In the genomic region with DNA sequence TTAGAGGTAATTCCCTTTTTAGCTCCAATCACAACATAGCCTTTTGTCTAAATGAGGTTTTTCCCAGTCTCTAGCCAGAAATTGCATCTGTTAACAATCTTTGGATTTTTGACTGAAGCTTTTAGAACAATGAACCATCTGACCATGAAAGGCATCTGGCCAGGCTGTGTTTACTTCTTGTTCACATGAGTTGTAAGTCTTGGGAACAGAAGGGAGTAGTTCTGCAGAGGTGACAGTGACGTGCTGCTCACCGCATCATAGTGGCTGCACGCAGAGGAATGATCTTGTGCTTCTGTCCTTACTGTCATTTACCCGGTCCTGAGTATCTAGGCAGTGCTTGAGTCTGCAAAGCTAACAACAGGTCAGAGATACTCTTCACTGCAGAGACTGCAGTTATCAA, we compare ENCODE assay signal across 13 mouse cellular contexts.
DNase-seq lines count a peak whose midpoint lies in the region; ATAC-seq lines count a peak whose summit lies in the region.
"Had no signal": no experiment of that assay in that cellular context is flagged by ENCODE, and none has a peak within 500 bp of the region (broad histone marks: within the 10 kb centered on the region; RNA-seq: fewer than 3 reads in every experiment).

No protein-coding gene starts in this region.

- peak overlapping the region; percentile 51; the same call in 1 of the 2 replicates for H3K27ac ChIP-seq in hindbrain, embryonic 10.5 days
- H3K27ac ChIP-seq in hindbrain, embryonic 11.5 days (ENCODE audit: low read depth, low read length), result no peak overlapping the region
- H3K27ac ChIP-seq: limb, embryonic 12.5 days had no signal

- H3K9me3 ChIP-seq in hindbrain, embryonic 10.5 days, result no peaks in the 10 kb centered on the region
- H3K9me3 ChIP-seq in hindbrain, embryonic 11.5 days (ENCODE audit: control insufficient read depth, low read length), result no peaks in the 10 kb centered on the region
- H3K9me3 ChIP-seq: limb, embryonic 12.5 days had no signal

- no peak overlapping the region for H3K9ac ChIP-seq in hindbrain, embryonic 11.5 days (ENCODE audit: low read depth, low read length)
- H3K9ac ChIP-seq: limb, embryonic 12.5 days had no signal

- peaks cover 59% of the 10 kb centered on the region for H3K4me1 ChIP-seq in hindbrain, embryonic 10.5 days (replicated peaks)
- peaks cover 5% of the 10 kb centered on the region for H3K4me1 ChIP-seq in hindbrain, embryonic 11.5 days (replicated peaks; ENCODE audit: control insufficient read depth, insufficient read depth, low read length)
- H3K4me1 ChIP-seq: limb, embryonic 12.5 days had no signal

- peak; percentile 27 for DNase-seq in embryo, embryonic 10.5 days (ENCODE audit: low spot score)
- no peak for DNase-seq in embryo, embryonic 9.5 days (ENCODE audit: extremely low spot score)
- DNase-seq in hindbrain, embryonic 10.5 days (ENCODE audit: low spot score), result no peak
- no peak for DNase-seq in hindbrain, embryonic 11.5 days (ENCODE audit: low spot score)
- peak; percentile 80 for DNase-seq in Muller cell, postnatal 12 days (ENCODE audit: inconsistent ontology term)
- peak; percentile 53 for DNase-seq in lung, postnatal 14 days
- DNase-seq in cerebellum, adult 11-12 months, result no peak
- no peak for DNase-seq in left cerebral cortex, postnatal 14 days (ENCODE audit: low spot score in 2 of 2)
- DNase-seq: adrenal gland, postnatal 36 days; cerebellum, postnatal 36 days; kidney, adult 8-10 months had no signal

- H3K4me2 ChIP-seq in hindbrain, embryonic 11.5 days (replicated peaks; ENCODE audit: low read depth, low read length), result no peak overlapping the region
- H3K4me2 ChIP-seq: limb, embryonic 12.5 days had no signal

- no peak overlapping the region for H3K4me3 ChIP-seq in hindbrain, embryonic 10.5 days
- no peak overlapping the region for H3K4me3 ChIP-seq in hindbrain, embryonic 11.5 days (ENCODE audit: low read depth, low read length)
- H3K4me3 ChIP-seq: limb, embryonic 12.5 days had no signal

- H3K36me3 ChIP-seq in hindbrain, embryonic 10.5 days, result peaks cover 35% of the 10 kb centered on the region
- H3K36me3 ChIP-seq in hindbrain, embryonic 11.5 days (ENCODE audit: control insufficient read depth, insufficient read depth, low read length), result 0 out of 2 replicates have a peak, but pooled peaks cover 3% of the 10 kb centered on the region

- 64% methylated on average over 4 of the region's 4 CpGs for WGBS in hindbrain, embryonic 10.5 days
- 59% methylated on average over 4 of the region's 4 CpGs for WGBS in hindbrain, embryonic 11.5 days

- no peak for ATAC-seq in hindbrain, embryonic 11.5 days (ENCODE audit: low FRiP score)
- ATAC-seq: Patski had no signal

- intact Hi-C loops in left cerebral cortex, postnatal 14 days (cut with DNase I), result loop anchor here (5.0 kb wide), 1 partner anchor 87 kb away; the partner anchor contains the start of gene Daam1

- no peaks in the 10 kb centered on the region for H3K27me3 ChIP-seq in hindbrain, embryonic 10.5 days (ENCODE audit: insufficient read depth, poor library complexity, severe bottlenecking)
- no peaks in the 10 kb centered on the region for H3K27me3 ChIP-seq in hindbrain, embryonic 11.5 days (ENCODE audit: control insufficient read depth, insufficient read depth, low read length)
- H3K27me3 ChIP-seq: limb, embryonic 12.5 days; Patski had no signal

Comparison
In these comparisons a context has a peak if more than half of its experiments do, and no peak if none do; other contexts are left out.
1. DNase-seq: peak in embryo, embryonic 10.5 days (single experiment), Muller cell, postnatal 12 days (single experiment) and lung, postnatal 14 days (single experiment); none in embryo, embryonic 9.5 days (single experiment), hindbrain, embryonic 10.5 days (single experiment), hindbrain, embryonic 11.5 days (single experiment), cerebellum, adult 11-12 months (single experiment) and left cerebral cortex, postnatal 14 days (0 of 2).